Mouse (Mus musculus): ENCODE measurements at regions not wholly inside any gene's neighbourhood (a gene's known extent, or its start where the extent isn't known, plus 50 kb on each side); places are given as distances from the start of the nearest gene placed in this dataset.
"Not testable (repeated sequence)": the region's sequence is repeated elsewhere in the genome, so short reads cannot be mapped to it uniquely, and the experiment has no call there.

DNA sequence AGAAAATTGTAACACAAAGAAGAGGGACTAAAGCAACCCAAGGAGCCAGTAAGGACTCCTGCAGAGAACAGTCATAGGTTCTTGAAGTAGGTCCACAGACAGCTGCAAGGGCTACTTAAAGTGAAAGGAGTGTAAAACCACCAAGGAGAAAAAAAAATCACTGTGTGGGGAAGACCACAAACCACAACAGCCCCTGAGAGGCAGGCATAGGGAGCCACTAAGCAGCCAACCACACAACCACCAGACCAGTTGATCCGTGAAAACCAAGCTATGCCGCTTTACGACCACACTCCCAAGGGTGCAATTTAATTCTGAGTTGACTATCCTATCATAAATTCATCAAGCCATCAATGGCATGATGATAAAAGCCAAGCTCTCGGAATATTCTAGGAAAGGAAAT lies 423.5 kb downstream of the Nova1 start:
- no peak for DNase-seq

DNA sequence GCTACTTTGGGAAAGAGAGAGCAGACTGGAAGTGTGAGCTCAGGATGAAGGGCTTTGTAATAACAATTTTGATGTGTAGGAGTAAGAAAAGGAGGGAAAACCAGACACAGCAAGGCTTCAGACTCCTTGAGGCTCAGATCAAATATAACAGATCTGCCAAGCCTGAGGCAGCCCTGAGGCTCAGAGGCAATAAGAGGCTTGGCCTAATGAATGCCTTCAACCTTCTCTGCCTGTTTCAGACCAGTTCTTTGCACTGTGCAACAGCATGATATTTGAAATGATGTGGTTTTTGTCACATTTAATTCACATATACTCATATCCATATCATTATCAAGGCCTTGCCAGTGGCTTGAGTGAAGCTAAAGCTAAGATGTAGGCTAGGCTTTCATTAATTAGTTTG lies 425.0 kb downstream of the Nova1 start:
- no peak for DNase-seq

DNA sequence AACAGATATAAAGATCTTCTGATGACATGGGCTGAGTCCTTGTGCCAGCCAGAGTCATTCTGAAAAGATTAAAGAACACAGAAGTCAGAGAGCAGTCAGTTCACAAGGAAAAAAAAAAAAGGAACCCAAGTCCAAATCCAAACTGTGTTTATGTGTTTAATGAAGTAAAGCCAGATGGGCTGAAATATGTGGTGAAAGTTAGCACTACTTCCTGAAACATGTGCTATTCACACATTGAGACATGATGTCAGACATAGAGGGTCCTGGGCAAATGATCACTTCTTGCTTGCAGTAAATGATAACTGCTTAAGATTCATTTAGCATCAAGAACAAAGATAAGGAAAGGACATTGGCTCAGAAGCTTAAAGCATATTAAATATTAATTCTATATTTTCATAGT lies 439.8 kb downstream of the Nova1 start:
- no peak for DNase-seq

- peak; percentile 28 for DNase-seq
These were observed 447.0 kb downstream of the Nova1 start for GRCm38 (mm10) chr12:46371747-46372146.

DNA sequence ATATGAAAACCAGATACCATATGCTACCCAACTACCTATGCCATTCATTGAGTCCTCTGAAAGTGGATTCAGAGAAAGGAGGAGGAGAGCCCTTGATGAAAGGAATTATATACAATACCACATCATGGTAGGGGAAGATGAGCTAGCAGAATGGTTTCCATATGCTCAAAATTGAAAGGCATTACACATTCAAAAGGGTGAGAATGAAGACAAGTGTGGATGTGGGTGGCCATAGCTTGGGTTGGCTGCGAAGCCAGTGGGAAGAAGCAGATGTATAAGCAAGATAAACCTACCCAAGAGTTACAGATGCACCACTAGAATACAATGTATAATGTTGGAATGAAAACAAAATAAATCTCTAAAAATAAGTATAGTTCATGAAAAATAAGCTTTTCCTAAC lies 485.4 kb downstream of the Nova1 start:
- DNase-seq, result no peak

DNA sequence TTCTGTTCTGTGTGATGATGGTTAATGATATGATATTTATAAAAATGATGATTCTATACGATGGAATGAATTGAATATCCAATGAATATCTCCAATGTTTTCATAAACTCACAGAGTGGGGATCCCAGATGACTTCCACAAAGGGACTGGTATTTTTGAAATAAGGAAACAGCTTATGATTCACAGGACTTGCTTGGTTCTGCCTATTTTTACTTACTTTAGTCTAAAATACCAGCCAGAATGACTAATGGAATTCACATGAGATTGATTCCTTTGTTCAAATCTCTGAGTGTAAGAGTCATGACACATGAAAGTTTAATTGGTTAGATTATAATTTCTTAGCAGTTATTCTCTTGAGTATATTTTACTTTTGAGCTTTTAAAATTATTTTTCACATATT lies 490.9 kb downstream of the Nova1 start:
- DNase-seq, result no peak

DNA sequence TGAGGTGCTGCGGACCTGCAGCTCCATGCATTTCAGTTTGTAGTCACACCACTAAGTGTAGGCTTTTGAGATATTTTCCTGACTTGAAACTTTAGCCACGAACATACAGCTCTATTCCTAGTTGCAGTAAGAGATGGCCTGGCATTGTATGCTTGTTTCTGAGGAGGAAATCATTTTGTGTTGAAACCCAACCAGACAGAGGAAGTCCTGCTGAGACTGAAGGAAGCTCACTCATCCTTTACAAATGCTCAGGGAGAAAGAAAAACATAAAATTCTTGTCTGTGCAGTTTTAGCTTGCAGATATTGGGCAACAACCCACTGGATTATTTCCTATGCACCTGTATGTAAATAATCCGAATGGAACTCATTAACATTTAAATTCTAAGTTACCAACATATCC lies 495.5 kb downstream of the Nova1 start:
- no peak for DNase-seq

- DNase-seq, result no peak
These were observed 515.5 kb downstream of the Nova1 start for GRCm38 (mm10) chr12:46303136-46303797.

DNA sequence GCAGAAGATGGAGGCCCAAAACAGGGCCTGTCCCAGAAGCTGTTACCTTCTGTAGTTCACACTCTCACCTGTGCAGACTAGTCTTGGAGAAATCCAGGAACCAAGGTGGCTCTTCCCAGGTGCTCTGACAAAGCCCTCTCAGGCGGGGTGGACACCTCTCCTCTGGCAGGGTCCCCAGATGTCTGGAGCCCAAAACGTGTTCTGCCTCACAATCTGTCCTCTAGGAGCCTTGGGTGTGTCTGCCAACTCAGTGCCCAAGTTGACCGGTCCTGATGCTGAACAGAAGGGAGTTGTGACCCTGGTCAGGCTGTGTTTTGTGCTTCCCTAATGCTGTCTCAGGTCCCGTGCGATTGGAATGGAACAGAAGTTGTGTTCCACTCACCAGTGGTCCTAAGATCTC lies 519.8 kb downstream of the Nova1 start:
- no peak for DNase-seq

DNA sequence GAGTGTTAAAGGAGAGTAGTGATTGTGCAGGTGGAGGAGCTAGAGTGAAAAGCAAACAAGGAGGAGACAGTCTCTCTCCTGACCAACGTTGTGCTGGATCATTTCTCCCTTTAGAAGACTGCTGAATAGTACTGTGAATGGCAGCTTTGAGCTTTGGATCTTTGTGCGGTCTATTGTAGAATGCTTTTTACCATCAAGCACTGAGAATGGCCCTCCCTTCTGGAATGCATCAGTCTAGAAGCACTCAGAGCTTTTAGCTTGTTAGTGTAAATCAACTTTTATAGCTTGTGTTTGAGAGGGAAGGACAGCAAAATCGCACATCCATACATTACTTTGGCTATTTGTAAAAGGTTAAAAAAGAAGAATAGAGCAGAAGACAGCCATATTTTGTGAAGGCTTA lies 534.2 kb downstream of the Nova1 start:
- no peak for DNase-seq

GRCm38 (mm10) chr12:46248402-46249018 lies 570.2 kb downstream of the Nova1 start:
- DNase-seq, result no peak

GRCm38 (mm10) chr12:46244925-46245324 lies 573.8 kb downstream of the Nova1 start:
- DNase-seq, result no peak

DNA sequence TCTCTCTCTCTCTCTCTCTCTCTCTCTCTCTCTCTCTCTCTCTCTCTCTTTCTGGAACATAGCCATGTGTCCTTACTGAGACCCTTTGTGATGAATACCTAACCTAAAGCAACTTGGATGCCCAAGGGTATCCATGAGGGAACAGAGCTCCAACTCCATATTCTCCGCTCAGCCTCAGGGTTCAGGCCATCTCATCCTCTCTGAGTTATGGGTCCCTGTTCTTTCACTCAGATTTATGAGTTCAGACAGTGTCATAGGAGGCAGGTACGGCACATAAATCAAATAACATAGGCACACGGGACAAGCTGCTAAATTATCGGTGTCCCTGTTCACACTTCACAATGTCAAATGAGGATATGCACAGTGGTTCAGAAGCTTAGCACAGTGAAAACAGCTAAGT lies 586.4 kb downstream of the Nova1 start:
- DNase-seq, result no peak

- not testable (repeated sequence) for DNase-seq
These were observed 603.4 kb downstream of the Nova1 start for GRCm38 (mm10) chr12:46215328-46215727.

DNA sequence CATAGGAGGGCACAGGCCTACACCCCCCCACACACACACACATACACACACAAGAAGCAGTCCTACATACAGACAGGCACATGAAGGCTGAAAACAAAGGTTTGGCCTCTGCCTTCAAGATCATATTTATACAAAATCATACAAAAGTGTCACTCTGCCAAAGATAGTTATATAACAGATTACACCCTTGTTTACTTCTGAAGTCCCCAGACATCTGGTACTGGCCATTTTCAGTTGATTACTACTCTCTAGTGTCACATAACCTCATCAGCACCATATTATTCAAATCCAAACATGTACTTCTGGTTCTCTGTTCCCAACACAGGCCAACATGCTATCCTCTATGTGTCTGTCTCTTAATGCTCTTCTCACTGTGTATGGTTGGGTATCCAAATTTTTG lies 619.7 kb downstream of the Nova1 start:
- DNase-seq, result no peak

DNA sequence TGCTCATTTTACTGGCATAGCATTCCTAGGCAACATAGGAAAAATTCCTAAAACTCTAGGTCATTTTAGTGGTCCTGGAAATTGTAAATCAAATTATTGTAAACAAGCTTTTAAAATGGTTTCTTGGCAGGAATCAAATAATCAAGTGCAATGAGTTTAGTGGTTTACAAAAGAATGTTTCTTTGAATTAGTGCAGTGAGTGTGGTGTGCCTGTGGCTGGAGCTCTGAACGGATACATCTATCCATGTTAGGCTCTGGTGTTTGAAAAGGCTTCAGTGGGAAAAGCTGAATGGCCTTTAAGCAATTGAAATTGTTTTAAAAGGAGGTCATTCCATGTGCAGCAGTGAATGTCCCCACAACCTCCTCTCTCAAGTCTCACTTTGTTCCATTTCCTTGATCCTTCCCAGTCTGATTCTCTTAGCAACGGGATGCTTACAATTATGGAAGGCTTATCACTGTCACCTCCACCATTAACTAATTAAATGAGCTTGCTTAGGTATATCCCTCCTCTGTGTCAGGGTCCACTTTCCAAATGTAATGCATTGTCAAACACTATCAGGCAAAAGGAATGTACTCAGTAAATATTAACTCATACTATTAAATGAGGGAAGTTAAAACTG lies 621.1 kb downstream of the Nova1 start:
- no peak for DNase-seq

- DNase-seq, result no peak
These were observed 624.6 kb downstream of the Nova1 start for GRCm38 (mm10) chr12:46194173-46194572.
